Mouse (Mus musculus): ENCODE measurements around the gene Tmem38b. TPM values are rescaled to one million over a fixed set of nuclear protein-coding genes. Genes with fewer than 3 reads are reported as not detected.
A peak's percentile ranks its signal among the peaks of the same experiment; 100 is the strongest.
"Not testable (repeated sequence)": the region's sequence is repeated elsewhere in the genome, so short reads cannot be mapped to it uniquely, and the experiment has no call there.

The Tmem38b gene
- total RNA-seq (2021), result 10 to 100 TPM; 11.5 to 12.8 TPM

GRCm38 (mm10) chr4:53825821-53826605, at the start of gene Tmem38b:
Gene Tmem38b (plus strand): TSS chr4:53826045.
- intact Hi-C loops (cut with DNase I), result loop anchor here (5.0 kb wide), 1 partner anchor 74 kb away; no protein-coding TSS in a partner anchor
- DNase-seq (ENCODE audit: low spot score in 2 of 2), result peak; percentile 62 to 67

GRCm38 (mm10) chr4:53781396-53781795, 44.4 kb upstream of the Tmem38b start:
- intact Hi-C loops (cut with DNase I), result no loop called here
- DNase-seq (ENCODE audit: low spot score in 2 of 2), result no peak

GRCm38 (mm10) chr4:53782216-53783070, 43.4 kb upstream of the Tmem38b start:
- intact Hi-C loops (cut with DNase I), result no loop called here
- DNase-seq (ENCODE audit: low spot score in 2 of 2), result no peak

GRCm38 (mm10) chr4:53785746-53786398, 40.0 kb upstream of the Tmem38b start:
- DNase-seq (ENCODE audit: low spot score in 2 of 2), result no peak
- intact Hi-C loops (cut with DNase I), result no loop called here

GRCm38 (mm10) chr4:53786851-53787250, 39.0 kb upstream of the Tmem38b start:
- intact Hi-C loops (cut with DNase I), result no loop called here
- DNase-seq (ENCODE audit: low spot score in 2 of 2), result no peak

- no peak for DNase-seq (ENCODE audit: low spot score in 2 of 2)
- intact Hi-C loops (cut with DNase I), result no loop called here
Observed at GRCm38 (mm10) chr4:53789346-53789745, 36.5 kb upstream of the Tmem38b start.

- intact Hi-C loops (cut with DNase I), result no loop called here
- DNase-seq (ENCODE audit: low spot score in 2 of 2), result no peak
Observed at GRCm38 (mm10) chr4:53794257-53794966, 31.4 kb upstream of the Tmem38b start.

GRCm38 (mm10) chr4:53795086-53795485, 30.8 kb upstream of the Tmem38b start:
- intact Hi-C loops (cut with DNase I), result no loop called here
- DNase-seq (ENCODE audit: low spot score in 2 of 2), result no peak

GRCm38 (mm10) chr4:53795706-53796105, 30.1 kb upstream of the Tmem38b start:
- intact Hi-C loops (cut with DNase I), result no loop called here

GRCm38 (mm10) chr4:53796865-53797772, 28.7 kb upstream of the Tmem38b start:
- intact Hi-C loops (cut with DNase I), result no loop called here
- no peak for DNase-seq (ENCODE audit: low spot score in 2 of 2)

More at GRCm38 (mm10) chr4:53795706-53796105, 30.1 kb upstream of the Tmem38b start:
- DNase-seq (ENCODE audit: low spot score in 2 of 2), result no peak

- DNase-seq (ENCODE audit: low spot score in 2 of 2), result no peak
- intact Hi-C loops (cut with DNase I), result no loop called here
Observed at GRCm38 (mm10) chr4:53798896-53799676, 26.8 kb upstream of the Tmem38b start.

- no peak for DNase-seq (ENCODE audit: low spot score in 2 of 2)
- intact Hi-C loops (cut with DNase I), result no loop called here
Observed at GRCm38 (mm10) chr4:53799753-53800152, 26.1 kb upstream of the Tmem38b start.

GRCm38 (mm10) chr4:53803674-53804073, 22.2 kb upstream of the Tmem38b start:
- intact Hi-C loops (cut with DNase I), result not testable (repeated sequence)

GRCm38 (mm10) chr4:53806428-53806827, 19.4 kb upstream of the Tmem38b start:
- intact Hi-C loops (cut with DNase I), result not testable (repeated sequence)
- DNase-seq (ENCODE audit: low spot score in 2 of 2), result peak in 1 of 2 experiments; percentile 45

More at GRCm38 (mm10) chr4:53803674-53804073, 22.2 kb upstream of the Tmem38b start:
- DNase-seq (ENCODE audit: low spot score in 2 of 2), result not testable (repeated sequence)

- intact Hi-C loops (cut with DNase I), result no loop called here
- DNase-seq (ENCODE audit: low spot score in 2 of 2), result no peak
Observed at GRCm38 (mm10) chr4:53818320-53818719, 7.5 kb upstream of the Tmem38b start.

- intact Hi-C loops (cut with DNase I), result loop anchor here (5.0 kb wide), 1 partner anchor 46 kb away; the partner anchor contains the start of gene Tal2
- DNase-seq (ENCODE audit: low spot score in 2 of 2), result peak in 1 of 2 experiments; percentile 8
Observed at GRCm38 (mm10) chr4:53823697-53824096, 2.1 kb upstream of the Tmem38b start.

- DNase-seq (ENCODE audit: low spot score in 2 of 2), result no peak
- intact Hi-C loops (cut with DNase I), result loop anchor here (5.0 kb wide), 2 partner anchors 48 to 73 kb away; partner anchors contain the start of gene Tal2
Observed at GRCm38 (mm10) chr4:53824831-53825230, 1.0 kb upstream of the Tmem38b start.
